Mouse (Mus musculus) brain, embryonic 14.5 days (tissue): Measurements from ENCODE around the gene Map4k3.

ENCODE experiments used
- CTCF ChIP-seq: fragments of 200-500 bp; IDR thresholded peaks from 2 replicates; pipeline ENCODE4 v1.5.1; 2012; ENCODE audit warnings: inconsistent platforms, mild to moderate bottlenecking, moderate library complexity, borderline replicate concordance; ENCODE audit not compliant: insufficient read depth, insufficient read length; ENCODE audit errors: extremely low read depth
- POLR2A ChIP-seq: fragments of 200-500 bp; IDR thresholded peaks from 2 replicates; pipeline ENCODE4 v1.6.1; 2012; ENCODE audit warnings: mild to moderate bottlenecking, inconsistent platforms, borderline replicate concordance; ENCODE audit not compliant: poor library complexity, insufficient read depth, insufficient read length, severe bottlenecking; ENCODE audit errors: extremely low read depth

DNA sequence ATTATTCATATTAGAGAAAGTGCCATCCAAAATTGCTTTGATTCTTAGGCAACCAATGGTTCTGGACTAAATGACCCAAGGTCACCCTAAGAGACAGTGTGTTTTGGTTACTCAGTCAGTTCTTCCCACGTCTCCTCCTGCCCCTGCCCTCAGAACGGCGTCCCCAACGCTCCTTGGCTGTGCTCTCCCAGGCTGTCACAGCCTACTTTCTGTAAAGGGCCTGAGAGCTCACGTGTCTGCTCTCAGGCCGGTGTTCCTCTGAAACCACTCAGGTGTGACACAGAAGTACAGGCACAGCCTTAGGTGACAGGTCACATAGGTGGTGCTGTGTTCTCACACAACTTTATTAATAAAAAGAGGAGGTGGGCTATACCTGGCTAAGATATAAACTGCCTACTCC is 148.4 kb downstream of the Map4k3 start:
- TF ChIP-seq CTCF (no peak), POLR2A (no peak)
